Mouse (Mus musculus) liver, postnatal 0 days (tissue): ENCODE measurements around the gene Shbg.

Source experiments
- CTCF ChIP-seq: sonication (generic); IDR thresholded peaks from 2 replicates; pipeline ENCODE4 v1.5.1; 2016; ENCODE audit warnings: antibody characterized with exemption, low read depth
- EP300 ChIP-seq: IDR thresholded peaks from 2 replicates; pipeline ENCODE4 v1.6.1; 2016; ENCODE audit warnings: antibody characterized with exemption, low read depth, mild to moderate bottlenecking

DNA sequence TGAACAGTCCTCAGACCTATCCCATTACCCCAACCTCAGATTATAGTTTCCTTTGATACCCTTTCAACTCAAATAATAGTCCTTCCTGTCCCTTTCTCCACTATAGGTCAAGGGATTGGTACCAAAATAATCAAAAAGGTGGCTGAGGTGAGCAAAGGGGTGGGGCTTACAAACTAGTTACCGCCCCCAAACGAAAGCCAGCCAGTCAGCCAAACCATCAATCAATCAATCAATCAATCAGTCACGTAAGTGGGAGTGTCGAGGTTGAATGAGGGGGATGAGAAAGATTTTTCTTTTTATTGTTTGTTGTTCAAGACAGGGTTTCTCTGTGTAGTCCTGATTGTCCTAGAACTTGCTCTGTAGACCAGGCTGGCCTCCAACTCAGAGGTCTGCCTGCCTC, 5.3 kb upstream of the Shbg start:
- TF ChIP-seq CTCF (no peak), EP300 (no peak)
